Mouse (Mus musculus) brain, adult 2 months (tissue): ENCODE measurements around the gene Reps2.

Experiments used
- DNase-seq: peaks from one replicate; pipeline ENCODE4 v3.0.0; 2011; ENCODE audit warnings: low read depth, low spot score

The Reps2 gene

GRCm38 (mm10) chrX:162488630-162489029, 154.8 kb downstream of the Reps2 start:
- DNase-seq, result no peak

- no peak for DNase-seq
Measured at GRCm38 (mm10) chrX:162487734-162488133, 155.7 kb downstream of the Reps2 start.

- no peak for DNase-seq
Measured at GRCm38 (mm10) chrX:162470213-162470612, 173.2 kb downstream of the Reps2 start.

GRCm38 (mm10) chrX:162462156-162462555, 181.3 kb downstream of the Reps2 start:
- peak; percentile 90 for DNase-seq

- DNase-seq, result no peak
Measured at GRCm38 (mm10) chrX:162456445-162456844, 187.0 kb downstream of the Reps2 start.

GRCm38 (mm10) chrX:162455364-162455763, 188.1 kb downstream of the Reps2 start:
- no peak for DNase-seq

- no peak for DNase-seq
Measured at GRCm38 (mm10) chrX:162453821-162454402, 189.5 kb downstream of the Reps2 start.

- no peak for DNase-seq
Measured at GRCm38 (mm10) chrX:162452642-162453041, 190.8 kb downstream of the Reps2 start.

- DNase-seq, result peak; percentile 20
Measured at GRCm38 (mm10) chrX:162447974-162448373, 195.5 kb downstream of the Reps2 start.

GRCm38 (mm10) chrX:162446678-162447318, 196.7 kb downstream of the Reps2 start:
- no peak for DNase-seq

GRCm38 (mm10) chrX:162443387-162443786, 200.1 kb downstream of the Reps2 start:
- DNase-seq, result no peak

- no peak for DNase-seq
Measured at GRCm38 (mm10) chrX:162442970-162443369, 200.5 kb downstream of the Reps2 start.

GRCm38 (mm10) chrX:162432776-162433543, 210.5 kb downstream of the Reps2 start:
- no peak for DNase-seq

- peak; percentile 37 for DNase-seq
Measured at GRCm38 (mm10) chrX:162427698-162428097, 215.8 kb downstream of the Reps2 start.

GRCm38 (mm10) chrX:162419431-162419830, 224.0 kb downstream of the Reps2 start:
- no peak for DNase-seq

- DNase-seq, result peak; percentile 66
Measured at GRCm38 (mm10) chrX:162413124-162413523, 230.3 kb downstream of the Reps2 start.

GRCm38 (mm10) chrX:162407291-162407690, 236.2 kb downstream of the Reps2 start:
- no peak for DNase-seq

- DNase-seq, result peak; percentile 59
Measured at GRCm38 (mm10) chrX:162402487-162402886, 241.0 kb downstream of the Reps2 start.

GRCm38 (mm10) chrX:162380730-162381129, 262.7 kb downstream of the Reps2 start:
- peak; percentile 37 for DNase-seq

GRCm38 (mm10) chrX:162363206-162363605, 280.2 kb downstream of the Reps2 start:
- no peak for DNase-seq
